In the genomic region with DNA sequence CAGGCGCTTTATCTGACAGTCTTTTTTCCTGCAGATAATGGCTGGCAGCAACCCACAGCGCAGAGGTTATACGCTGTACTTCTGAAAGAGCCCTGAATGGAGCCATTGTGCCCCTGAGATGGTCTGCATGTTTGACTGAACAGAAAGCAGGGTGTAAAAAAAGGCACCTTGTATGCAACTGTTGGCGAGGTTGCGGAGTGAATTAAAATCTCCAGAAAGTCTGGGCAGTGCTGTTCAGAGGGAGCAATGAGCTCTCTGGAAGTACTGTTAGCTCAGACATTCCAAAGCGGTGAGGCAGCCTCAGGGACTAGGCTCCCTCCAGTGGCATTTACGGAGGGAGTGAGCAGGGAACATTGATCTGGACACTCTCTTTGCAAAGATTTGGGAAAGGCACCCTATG, we compare ENCODE assay signal across 9 mouse cellular contexts. TPM values are rescaled to one million over a fixed set of nuclear protein-coding genes. Genes with fewer than 3 reads are reported as not detected.
DNase-seq lines count a peak whose midpoint lies in the region; ATAC-seq lines count a peak whose summit lies in the region.
"Had no signal": no experiment of that assay in that cellular context is flagged by ENCODE, and none has a peak within 500 bp of the region (broad histone marks: within the 10 kb centered on the region; RNA-seq: fewer than 3 reads in every experiment).

No protein-coding gene starts in this region.

- intact Hi-C loops in heart, postnatal 36 days (cut with DNase I): loop anchor here (5.0 kb wide), 1 partner anchor 47 kb away; no protein-coding TSS in a partner anchor

- H3K4me2 ChIP-seq in liver, embryonic 12.5 days: no peak overlapping the region
- peak overlapping the region; percentile 21; the same call in 1 of the 2 replicates for H3K4me2 ChIP-seq in forebrain, embryonic 12.5 days

- H3K27ac ChIP-seq in liver, embryonic 12.5 days: no peak overlapping the region
- peak overlapping the region; percentile 81 for H3K27ac ChIP-seq in forebrain, embryonic 12.5 days

- H3K36me3 ChIP-seq in liver, embryonic 12.5 days: no peaks in the 10 kb centered on the region
- no peaks in the 10 kb centered on the region for H3K36me3 ChIP-seq in forebrain, embryonic 12.5 days (replicated peaks)

- 43% methylated on average over 7 of the region's 7 CpGs for WGBS in liver, embryonic 12.5 days (ENCODE audit: insufficient replicate concordance)
- WGBS in forebrain, embryonic 12.5 days: 3% methylated on average over 7 of the region's 7 CpGs

- H3K27me3 ChIP-seq in liver, embryonic 12.5 days (replicated peaks): peaks cover 59% of the 10 kb centered on the region
- H3K27me3 ChIP-seq in forebrain, embryonic 12.5 days: peaks cover 46% of the 10 kb centered on the region

- H3K9me3 ChIP-seq in liver, embryonic 12.5 days (replicated peaks): no peaks in the 10 kb centered on the region
- H3K9me3 ChIP-seq in forebrain, embryonic 12.5 days: no peaks in the 10 kb centered on the region

- no peak for ATAC-seq in liver, embryonic 12.5 days
- ATAC-seq in forebrain, embryonic 12.5 days (ENCODE audit: low FRiP score): peak; percentile 70
- no peak for ATAC-seq in cerebellum, adult (ENCODE audit: insufficient number of reproducible peaks, low FRiP score, low TSS enrichment)

- no peak overlapping the region for H3K4me3 ChIP-seq in liver, embryonic 12.5 days
- H3K4me3 ChIP-seq in forebrain, embryonic 12.5 days (replicated peaks): no peak overlapping the region

- no peak overlapping the region for H3K9ac ChIP-seq in liver, embryonic 12.5 days
- H3K9ac ChIP-seq in forebrain, embryonic 12.5 days: no peak overlapping the region

- H3K4me1 ChIP-seq in liver, embryonic 12.5 days: no peaks in the 10 kb centered on the region
- H3K4me1 ChIP-seq in forebrain, embryonic 12.5 days: peaks cover 48% of the 10 kb centered on the region

- peak; percentile 7 for DNase-seq in liver
- DNase-seq in heart, postnatal 36 days: peak; percentile 36 to 58
- DNase-seq in lung, postnatal 14 days: peak; percentile 30
- peak; percentile 52 for DNase-seq in testis, postnatal 10 days (ENCODE audit: low spot score)
- DNase-seq in thymus, postnatal 14 days: no peak

RNA-seq across cellular contexts. Expression of gene Plce1, which starts 2.0 kb away (rescaled TPM):
- 0.82 and 0.89 TPM in 2 replicates for polyA plus RNA-seq in liver, embryonic 12.5 days (2016; fragmentation: Nextera tagmentation; extraction: Ambion mirVana)
- polyA plus RNA-seq in forebrain, embryonic 12.5 days (2016; fragmentation: Nextera tagmentation; extraction: Ambion mirVana): 6.0 and 6.2 TPM in 2 replicates
- 10 to 100 TPM; 21.7 to 23.2 TPM for total RNA-seq in heart, postnatal 36 days (2021)
- total RNA-seq: hematopoietic stem cell, adult 5-6 weeks had no signal
